Mouse (Mus musculus) induced T-regulatory cell, adult 2 months (primary cell): ENCODE measurements around the gene Slc38a5.

Experiments
- DNase-seq: peaks from one replicate; pipeline ENCODE4 v3.0.0-alpha.2; 2012; ENCODE audit warnings: low read depth

The Slc38a5 gene

DNA sequence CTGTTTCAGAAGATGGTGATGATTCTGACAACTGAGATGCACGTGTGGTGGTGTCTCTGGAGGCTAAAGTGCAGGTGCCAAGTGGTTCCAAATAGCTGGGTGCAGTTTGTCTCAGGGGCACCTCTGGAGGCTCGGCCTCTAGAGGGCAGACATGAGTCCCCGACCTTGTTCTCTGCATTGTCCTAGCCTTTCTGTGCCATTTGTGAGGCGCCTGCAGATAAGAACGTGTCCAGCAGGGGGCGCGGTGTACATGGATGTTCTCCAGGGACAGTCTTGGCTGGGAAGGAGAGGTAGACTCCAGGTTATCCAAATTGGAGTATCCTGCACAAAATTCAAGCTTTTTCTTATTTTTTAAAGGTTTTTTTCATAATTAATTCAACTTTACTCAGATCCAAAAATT is 44.0 kb downstream of the Slc38a5 start:
- peak; percentile 78 for DNase-seq

DNA sequence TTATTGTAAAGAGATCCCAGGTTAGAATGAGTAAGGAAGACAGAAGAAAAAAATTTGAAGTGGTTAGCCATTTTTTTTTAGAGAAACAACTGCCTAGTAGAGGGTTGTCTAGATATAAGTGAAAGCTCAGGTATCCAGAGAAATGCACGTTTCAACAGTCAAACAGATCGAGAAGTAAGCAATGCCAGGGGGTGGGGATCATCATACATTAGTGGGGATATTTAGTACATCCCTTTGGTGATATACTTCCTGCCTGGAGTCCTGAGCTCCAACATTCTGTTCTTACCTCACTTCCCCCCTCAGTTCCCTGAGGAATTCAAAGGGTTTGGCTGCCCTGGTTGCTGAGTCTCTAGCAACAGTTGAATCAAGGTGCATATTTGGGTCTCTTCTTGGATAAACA is 56.2 kb downstream of the Slc38a5 start, which contains the start of gene Ssxb10:
Gene Ssxb10 (plus strand): TSS at position 301 of the 400 bp plus-strand sequence.
- no peak for DNase-seq
